15 mouse cellular contexts compared by ENCODE assay signal in the genomic region with DNA sequence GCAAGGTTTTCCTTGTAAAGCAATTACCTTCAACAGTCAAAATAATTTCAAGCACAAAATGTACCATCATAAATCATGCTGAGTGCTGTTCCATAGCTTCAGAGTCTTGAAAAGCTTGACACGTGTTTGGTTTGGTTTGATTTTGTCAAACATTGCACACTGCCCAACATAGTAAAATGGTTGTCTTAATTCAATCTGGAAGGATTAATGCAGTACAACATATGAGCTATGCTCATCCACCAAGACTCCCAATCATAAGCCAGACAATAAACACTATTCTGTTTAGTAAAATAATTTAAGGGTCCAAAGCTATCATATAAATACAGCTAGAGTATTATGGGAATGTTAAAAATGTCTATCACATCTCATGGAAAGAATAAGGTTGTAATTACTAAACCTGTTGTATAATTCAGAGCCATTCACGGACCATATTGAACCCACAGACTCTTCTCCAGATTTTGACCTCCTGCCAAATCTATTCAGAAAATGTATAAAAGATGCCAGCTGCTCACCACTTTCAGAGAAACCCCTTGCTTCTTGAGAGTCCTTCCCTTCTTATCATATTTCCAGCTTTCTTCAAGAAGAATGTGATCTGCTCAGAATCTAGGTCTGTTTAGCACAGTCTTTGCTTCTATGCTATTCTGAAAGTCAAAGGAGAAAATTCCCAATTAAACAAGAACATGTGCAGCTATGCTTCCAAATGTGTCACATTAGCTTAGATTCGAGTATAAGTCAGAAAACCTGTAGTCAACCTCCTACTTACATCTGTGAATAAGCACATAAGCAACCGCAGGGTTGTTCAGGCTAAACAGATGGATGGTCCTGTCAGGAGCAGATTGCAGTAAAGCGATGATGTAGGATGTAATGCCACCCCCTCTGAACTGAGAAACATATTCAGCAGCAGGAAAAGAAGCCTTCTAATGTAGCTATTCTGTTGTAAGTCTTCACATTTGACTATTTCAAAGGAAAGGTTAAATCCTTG.
DNase-seq lines count a peak whose midpoint lies in the region; ATAC-seq lines count a peak whose summit lies in the region.
"Had no signal": no experiment of that assay in that cellular context is flagged by ENCODE, and none has a peak within 500 bp of the region (broad histone marks: within the 10 kb centered on the region; RNA-seq: fewer than 3 reads in every experiment).

No protein-coding gene starts in this region.

- H3K27me3 ChIP-seq in forebrain, embryonic 14.5 days (replicated peaks; ENCODE audit: control insufficient read depth, insufficient read depth, low read length), result no peaks in the 10 kb centered on the region
- no peaks in the 10 kb centered on the region for H3K27me3 ChIP-seq in forebrain, embryonic 11.5 days (ENCODE audit: control insufficient read depth, insufficient read depth, low read length)
- no peaks in the 10 kb centered on the region for H3K27me3 ChIP-seq in forebrain, embryonic 16.5 days (replicated peaks; ENCODE audit: control insufficient read depth, insufficient read depth, low read length)
- H3K27me3 ChIP-seq: heart, embryonic 12.5 days; midbrain, embryonic 12.5 days; neural tube, embryonic 12.5 days had no signal

- intact Hi-C loops in left cerebral cortex, postnatal 4 days (cut with DNase I), result no loop called here

- ATAC-seq in forebrain, embryonic 14.5 days, result peak; percentile 94
- no peak for ATAC-seq in forebrain, embryonic 11.5 days (replicated peaks; ENCODE audit: low FRiP score)
- ATAC-seq in forebrain, embryonic 16.5 days, result peak; percentile 90

- no peak overlapping the region for H3K4me3 ChIP-seq in forebrain, embryonic 14.5 days (ENCODE audit: low read depth, low read length)
- no peak overlapping the region for H3K4me3 ChIP-seq in forebrain, embryonic 11.5 days (ENCODE audit: low read depth, low read length)
- H3K4me3 ChIP-seq in forebrain, embryonic 16.5 days (replicated peaks; ENCODE audit: low read length), result no peak overlapping the region
- H3K4me3 ChIP-seq: heart, embryonic 12.5 days; midbrain, embryonic 12.5 days; neural tube, embryonic 12.5 days had no signal

- DNase-seq in forebrain, embryonic 14.5 days (ENCODE audit: low spot score), result peak; percentile 83
- no peak for DNase-seq in forebrain, embryonic 11.5 days (ENCODE audit: low spot score)
- DNase-seq in layer of hippocampus, adult 9-11 months, result peak; percentile 94
- DNase-seq in left cerebral cortex, postnatal 4 days, result peak; percentile 3
- no peak for DNase-seq in retina, embryonic 14.5 days (ENCODE audit: low spot score)
- DNase-seq in lung, postnatal 10 days, result no peak
- no peak for DNase-seq in spleen, postnatal 10 days (ENCODE audit: low spot score in 2 of 2)
- DNase-seq: gastrocnemius, postnatal 25 days; kidney, postnatal 14 days; liver; thymus, adult 18-20 months had no signal

- 0 out of 2 replicates have a peak, but pooled peaks cover 3% of the 10 kb centered on the region for H3K4me1 ChIP-seq in forebrain, embryonic 14.5 days (ENCODE audit: control insufficient read depth, insufficient read depth, low read length)
- no peaks in the 10 kb centered on the region for H3K4me1 ChIP-seq in forebrain, embryonic 11.5 days (replicated peaks; ENCODE audit: control insufficient read depth, insufficient read depth, low read length)
- 0 out of 2 replicates have a peak, but pooled peaks cover 3% of the 10 kb centered on the region for H3K4me1 ChIP-seq in forebrain, embryonic 16.5 days (replicated peaks; ENCODE audit: control insufficient read depth, insufficient read depth, low read length)
- H3K4me1 ChIP-seq: heart, embryonic 12.5 days; midbrain, embryonic 12.5 days; neural tube, embryonic 12.5 days had no signal

- peak overlapping the region; percentile 66; the same call in 1 of the 2 replicates for H3K27ac ChIP-seq in forebrain, embryonic 14.5 days (ENCODE audit: low read depth, low read length)
- no peak overlapping the region for H3K27ac ChIP-seq in forebrain, embryonic 11.5 days (ENCODE audit: low read depth, low read length)
- H3K27ac ChIP-seq in forebrain, embryonic 16.5 days (ENCODE audit: low read length), result peak overlapping the region; percentile 11
- H3K27ac ChIP-seq: midbrain, embryonic 12.5 days; neural tube, embryonic 12.5 days had no signal

- H3K4me2 ChIP-seq in forebrain, embryonic 14.5 days (ENCODE audit: low read length), result no peak overlapping the region
- no peak overlapping the region for H3K4me2 ChIP-seq in forebrain, embryonic 11.5 days (ENCODE audit: low read depth, low read length, severe bottlenecking)
- H3K4me2 ChIP-seq in forebrain, embryonic 16.5 days (ENCODE audit: low read length), result no peak overlapping the region
- H3K4me2 ChIP-seq: heart, embryonic 12.5 days; midbrain, embryonic 12.5 days; neural tube, embryonic 12.5 days had no signal

- WGBS in forebrain, embryonic 14.5 days, result 53% methylated on average over 5 of the region's 5 CpGs
- 83% methylated on average over 5 of the region's 5 CpGs for WGBS in forebrain, embryonic 11.5 days
- 35% methylated on average over 5 of the region's 5 CpGs for WGBS in forebrain, embryonic 16.5 days

- H3K9me3 ChIP-seq in forebrain, embryonic 14.5 days (replicated peaks; ENCODE audit: control insufficient read depth, low read length), result no peaks in the 10 kb centered on the region
- H3K9me3 ChIP-seq in forebrain, embryonic 11.5 days (ENCODE audit: control insufficient read depth, low read length), result no peaks in the 10 kb centered on the region
- H3K9me3 ChIP-seq in forebrain, embryonic 16.5 days (ENCODE audit: control insufficient read depth, low read length), result no peaks in the 10 kb centered on the region
- H3K9me3 ChIP-seq: heart, embryonic 12.5 days; midbrain, embryonic 12.5 days; neural tube, embryonic 12.5 days had no signal

- H3K36me3 ChIP-seq in forebrain, embryonic 14.5 days (ENCODE audit: control insufficient read depth, insufficient read depth, low read length), result no peaks in the 10 kb centered on the region
- H3K36me3 ChIP-seq in forebrain, embryonic 11.5 days (ENCODE audit: control insufficient read depth, insufficient read depth, low read length), result no peaks in the 10 kb centered on the region
- H3K36me3 ChIP-seq in forebrain, embryonic 16.5 days (ENCODE audit: control insufficient read depth, insufficient read depth), result no peaks in the 10 kb centered on the region
- H3K36me3 ChIP-seq: heart, embryonic 12.5 days; midbrain, embryonic 12.5 days; neural tube, embryonic 12.5 days had no signal

- no peak overlapping the region for H3K9ac ChIP-seq in forebrain, embryonic 14.5 days (ENCODE audit: low read length)
- no peak overlapping the region for H3K9ac ChIP-seq in forebrain, embryonic 11.5 days (ENCODE audit: low read length)
- H3K9ac ChIP-seq in forebrain, embryonic 16.5 days (replicated peaks; ENCODE audit: low read depth, low read length), result no peak overlapping the region
- H3K9ac ChIP-seq: heart, embryonic 12.5 days; midbrain, embryonic 12.5 days; neural tube, embryonic 12.5 days had no signal

Comparison
In these comparisons a context has a peak if more than half of its experiments do, and no peak if none do; other contexts are left out.
1. DNase-seq: peak in forebrain, embryonic 14.5 days (single experiment), layer of hippocampus, adult 9-11 months (single experiment) and left cerebral cortex, postnatal 4 days (single experiment); none in forebrain, embryonic 11.5 days (single experiment), retina, embryonic 14.5 days (single experiment), lung, postnatal 10 days (single experiment) and spleen, postnatal 10 days (0 of 2).